Mouse (Mus musculus) layer of hippocampus, adult 8-10 months (tissue): ENCODE data around the gene Pet100. TPM values are rescaled to one million over a fixed set of nuclear protein-coding genes. Genes with fewer than 3 reads are reported as not detected.
"Not testable (repeated sequence)": the region's sequence is repeated elsewhere in the genome, so short reads cannot be mapped to it uniquely, and the experiment has no call there.

Experiments used
- DNase-seq, 2 experiments: peaks; one replicate each; pipeline ENCODE4 v3.0.0; 2022; ENCODE audit warnings: low spot score in 2 of 2
- total RNA-seq, 4 experiments: library from RNA; stranded (reverse); gene quantifications; 2 replicates each; pipeline ENCODE4 v1.2.4; 2022

Gene Pet100
- total RNA-seq: 100 to 1,000 TPM in 1 of 4 experiments, 10 to 100 TPM in 3; 42.2 to 100 (median 80.9) TPM

GRCm38 (mm10) chr8:3621199-3621970, at the start of gene Pet100, which contains the start of gene Xab2:
Pet100 (plus strand) TSS chr8:3621548.
Xab2 (minus strand) TSS chr8:3621316.
- DNase-seq: peak; percentile 99

GRCm38 (mm10) chr8:3574546-3574945, 46.8 kb upstream of the Pet100 start:
- DNase-seq: no peak

- no peak for DNase-seq
These were observed 45.0 kb upstream of the Pet100 start for GRCm38 (mm10) chr8:3576211-3576960.

- no peak for DNase-seq
These were observed 41.7 kb upstream of the Pet100 start for GRCm38 (mm10) chr8:3579390-3580364.

- not testable (repeated sequence) for DNase-seq
These were observed 39.4 kb upstream of the Pet100 start for GRCm38 (mm10) chr8:3581961-3582360.

GRCm38 (mm10) chr8:3586452-3586851, 34.9 kb upstream of the Pet100 start:
- DNase-seq: no peak

- DNase-seq: no peak
These were observed 34.4 kb upstream of the Pet100 start, which contains the start of gene Camsap3 for GRCm38 (mm10) chr8:3586993-3587390. Camsap3 (plus strand) TSS chr8:3587293.

GRCm38 (mm10) chr8:3587391-3588257, 33.7 kb upstream of the Pet100 start:
- DNase-seq: peak; percentile 58 to 64

GRCm38 (mm10) chr8:3588258-3588633, 33.1 kb upstream of the Pet100 start:
- DNase-seq: no peak

GRCm38 (mm10) chr8:3593470-3593869, 27.9 kb upstream of the Pet100 start:
- no peak for DNase-seq

- DNase-seq: no peak
These were observed 26.9 kb upstream of the Pet100 start for GRCm38 (mm10) chr8:3594466-3594865.

GRCm38 (mm10) chr8:3598054-3598453, 23.3 kb upstream of the Pet100 start:
- DNase-seq: no peak

- DNase-seq: no peak
These were observed 22.1 kb upstream of the Pet100 start for GRCm38 (mm10) chr8:3599219-3599618.

GRCm38 (mm10) chr8:3600401-3600800, 20.9 kb upstream of the Pet100 start:
- no peak for DNase-seq

GRCm38 (mm10) chr8:3603439-3603838, 17.9 kb upstream of the Pet100 start:
- no peak for DNase-seq

GRCm38 (mm10) chr8:3606593-3606992, 14.8 kb upstream of the Pet100 start:
- DNase-seq: no peak

GRCm38 (mm10) chr8:3607822-3608221, 13.5 kb upstream of the Pet100 start:
- DNase-seq: peak in 1 of 2 experiments; percentile 55

GRCm38 (mm10) chr8:3609046-3609815, 12.1 kb upstream of the Pet100 start:
- no peak for DNase-seq

- no peak for DNase-seq
These were observed 11.6 kb upstream of the Pet100 start for GRCm38 (mm10) chr8:3609816-3610150.

GRCm38 (mm10) chr8:3622119-3622518, 771 bp downstream of the Pet100 start:
- DNase-seq: no peak
